Mouse (Mus musculus): ENCODE data around the gene Tppp3. TPM values are rescaled to one million over a fixed set of nuclear protein-coding genes. Genes with fewer than 3 reads are reported as not detected.
A peak's percentile ranks its signal among the peaks of the same experiment; 100 is the strongest.

Tppp3 gene
- polyA plus RNA-seq, 1 experiment from 2014 or later = 13.5 TPM

DNA sequence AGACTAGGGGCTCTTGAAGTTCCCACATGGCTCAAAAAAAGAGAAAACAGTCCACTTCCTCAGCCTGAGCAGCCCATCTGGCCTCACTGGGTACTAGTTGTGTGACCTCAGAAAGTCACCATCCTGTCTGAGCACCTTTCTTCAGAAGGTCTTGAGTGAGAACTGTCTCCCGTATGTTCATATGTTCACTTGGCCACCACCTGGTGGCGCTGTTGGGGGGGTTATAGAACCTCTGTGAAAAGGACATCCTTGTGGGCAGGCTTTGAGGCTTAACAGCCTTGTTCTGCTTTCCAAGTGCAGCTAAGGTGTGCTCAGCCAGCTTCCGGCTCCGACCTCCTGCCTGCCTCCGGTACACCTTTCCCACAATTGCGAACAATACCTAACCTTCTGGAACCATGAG, 10.1 kb upstream of the Tppp3 start:
- H3K4me3 ChIP-seq = no peak overlapping the region
- peaks cover 45% of the 10 kb centered on the region for H3K4me1 ChIP-seq
- H3K27me3 ChIP-seq (ENCODE audit: low read depth, poor library complexity, severe bottlenecking) = no peaks in the 10 kb centered on the region
- 70% methylated on average over 6 of the region's 6 CpGs for WGBS
- peak overlapping the region; percentile 66 for H3K27ac ChIP-seq
- no peaks in the 10 kb centered on the region for H3K9me3 ChIP-seq (replicated peaks)
- peaks cover 11% of the 10 kb centered on the region for H3K36me3 ChIP-seq
- DNase-seq (ENCODE audit: low spot score) = peak; percentile 69

DNA sequence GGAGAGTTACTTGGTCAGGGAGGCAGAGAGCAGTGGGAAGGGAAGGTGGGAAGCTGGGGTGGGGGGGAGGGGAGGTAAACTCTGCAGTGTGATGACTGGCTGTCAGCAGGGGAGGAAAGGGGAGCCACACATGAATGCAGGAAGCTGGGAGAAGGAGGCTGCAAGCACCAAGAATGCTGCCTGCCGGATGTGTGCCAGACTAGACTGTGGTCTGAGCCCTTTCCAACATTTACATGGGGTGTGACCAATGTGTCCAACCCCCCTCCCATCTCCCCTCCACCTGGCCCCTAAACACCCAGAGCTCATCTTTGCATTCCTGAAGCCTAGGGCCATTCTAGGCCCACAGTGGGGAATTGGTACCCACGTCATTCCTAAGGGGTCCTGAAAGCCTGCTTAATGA, 9.7 kb upstream of the Tppp3 start:
- H3K4me3 ChIP-seq = no peak overlapping the region
- peaks cover 11% of the 10 kb centered on the region for H3K36me3 ChIP-seq
- DNase-seq (ENCODE audit: low spot score) = no peak
- peaks cover 47% of the 10 kb centered on the region for H3K4me1 ChIP-seq
- H3K27me3 ChIP-seq (ENCODE audit: low read depth, poor library complexity, severe bottlenecking) = 0 out of 2 replicates have a peak, but pooled peaks cover 3% of the 10 kb centered on the region
- no peaks in the 10 kb centered on the region for H3K9me3 ChIP-seq (replicated peaks)
- H3K27ac ChIP-seq = peak overlapping the region; percentile 66
- 40% methylated on average over 2 of the region's 2 CpGs for WGBS

DNA sequence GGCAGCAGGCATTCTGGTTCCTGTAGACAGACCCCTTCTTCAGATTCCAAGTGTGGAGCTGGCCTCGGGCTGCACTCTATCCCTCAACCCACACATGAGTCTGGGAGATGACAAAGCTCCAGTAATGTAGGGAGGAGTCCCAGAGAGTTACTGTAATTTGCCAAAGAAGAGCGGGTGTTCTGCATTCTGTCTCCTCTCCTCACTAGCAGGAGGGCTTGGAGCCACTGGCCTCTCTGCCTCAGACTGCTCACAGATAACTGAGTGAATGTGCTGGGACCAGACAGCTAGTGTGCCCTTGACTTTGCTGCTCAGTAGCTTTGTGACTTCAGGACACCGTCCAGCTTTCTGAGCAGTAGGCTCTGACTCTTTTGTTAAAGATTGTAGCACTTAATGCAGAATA, 6.5 kb upstream of the Tppp3 start:
- Histone ChIP-seq H3K27me3 (ENCODE audit: low read depth, poor library complexity, severe bottlenecking) (peaks cover 34% of the 10 kb centered on the region), H3K27ac (no peak overlapping the region), H3K4me1 (peaks cover 58% of the 10 kb centered on the region), H3K4me3 (no peak overlapping the region), H3K36me3 (peaks cover 24% of the 10 kb centered on the region), H3K9me3 (replicated peaks) (no peaks in the 10 kb centered on the region)
- WGBS = 85% methylated on average over 3 of the region's 3 CpGs
- no peak for DNase-seq (ENCODE audit: low spot score)

DNA sequence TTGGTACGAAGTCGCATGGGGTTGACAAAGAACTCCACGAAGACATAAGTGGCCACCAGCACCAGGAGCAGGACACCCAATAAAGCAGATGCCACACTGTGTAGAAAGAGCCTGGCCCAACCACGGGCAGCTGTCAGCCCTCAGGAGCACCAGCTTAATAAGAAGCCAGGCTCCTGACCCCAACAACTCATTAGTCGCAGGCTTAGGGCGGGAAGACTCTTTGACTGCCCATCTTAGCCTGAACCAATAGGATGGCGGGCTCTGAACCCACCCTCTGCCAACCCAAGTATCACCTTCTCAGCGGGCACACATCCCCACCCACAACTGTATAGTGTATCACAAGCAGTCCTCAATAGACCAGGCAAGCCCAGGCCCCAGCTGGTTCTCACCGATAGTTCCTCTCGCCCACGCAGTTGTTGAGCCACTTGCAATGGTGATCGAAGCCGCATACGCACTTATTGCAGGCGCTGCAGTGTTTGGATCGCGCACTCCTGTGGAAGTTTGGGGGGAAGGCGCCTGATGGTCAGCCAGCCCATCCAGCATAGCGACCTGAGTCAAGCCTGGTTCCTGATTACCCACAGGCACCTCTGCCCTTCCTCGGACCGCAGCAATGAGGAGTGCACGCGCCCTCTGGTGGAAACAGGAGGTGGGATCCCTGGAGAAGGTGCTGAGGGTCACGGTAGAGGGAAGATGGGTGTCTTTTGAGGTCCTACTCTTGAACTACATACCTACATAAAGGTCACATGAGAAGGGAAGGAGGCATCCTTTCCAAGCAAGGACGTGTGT, 5.5 kb upstream of the Tppp3 start:
- no peak overlapping the region for H3K4me3 ChIP-seq
- peaks cover 21% of the 10 kb centered on the region for H3K36me3 ChIP-seq
- WGBS = 35% methylated on average over 25 of the region's 25 CpGs
- peaks cover 44% of the 10 kb centered on the region for H3K27me3 ChIP-seq (ENCODE audit: low read depth, poor library complexity, severe bottlenecking)
- no peaks in the 10 kb centered on the region for H3K9me3 ChIP-seq (replicated peaks)
- peak; percentile 73 for DNase-seq (ENCODE audit: low spot score)
- peaks cover 65% of the 10 kb centered on the region for H3K4me1 ChIP-seq
- H3K27ac ChIP-seq = peak overlapping the region; percentile 9; the same call in 1 of the 2 replicates

DNA sequence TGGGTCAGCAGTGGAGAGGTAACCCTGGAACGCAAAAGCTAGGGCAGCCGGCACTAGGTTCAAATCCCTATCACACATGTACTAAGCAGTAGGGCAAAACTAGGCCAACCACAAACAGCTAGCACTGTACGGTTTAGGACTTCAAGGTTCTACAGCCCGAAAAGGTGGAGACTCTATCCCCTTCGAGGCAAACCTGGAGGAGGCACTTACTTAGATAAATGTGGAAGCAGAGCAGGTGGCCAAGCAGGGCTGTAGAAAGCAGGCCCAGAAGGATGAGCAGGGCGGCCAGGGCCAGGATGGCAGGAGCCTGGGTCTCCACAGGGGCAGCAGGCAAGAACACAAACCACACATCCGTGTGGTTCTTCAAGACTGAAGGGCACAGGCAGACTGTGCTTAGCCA, 4.8 kb upstream of the Tppp3 start:
- H3K27ac ChIP-seq = peak overlapping the region; percentile 21; the same call in 1 of the 2 replicates
- H3K4me3 ChIP-seq = no peak overlapping the region
- peaks cover 49% of the 10 kb centered on the region for H3K27me3 ChIP-seq (ENCODE audit: low read depth, poor library complexity, severe bottlenecking)
- H3K9me3 ChIP-seq (replicated peaks) = no peaks in the 10 kb centered on the region
- 94% methylated on average over 7 of the region's 7 CpGs for WGBS
- H3K36me3 ChIP-seq = peaks cover 16% of the 10 kb centered on the region; the same call in 1 of the 2 replicates
- peaks cover 66% of the 10 kb centered on the region for H3K4me1 ChIP-seq
- no peak for DNase-seq (ENCODE audit: low spot score)

DNA sequence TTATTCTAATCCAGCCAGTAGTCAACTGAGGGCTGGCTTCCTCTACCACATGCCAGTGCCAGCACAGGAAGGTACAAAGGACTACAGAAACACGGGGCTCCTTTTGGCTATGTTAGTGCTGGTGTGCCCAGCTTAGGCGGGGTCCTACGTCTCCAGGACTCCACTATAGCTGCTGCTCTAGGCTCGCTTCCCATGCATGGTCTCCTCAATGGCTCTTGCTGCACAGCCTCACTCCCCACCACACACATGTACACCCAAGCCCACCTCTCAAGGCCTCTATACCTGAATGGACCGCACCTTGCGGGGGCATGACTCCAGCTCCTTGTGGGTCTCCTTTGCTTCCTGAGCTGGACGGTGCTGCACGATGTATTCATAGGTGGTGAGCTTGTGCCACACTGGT, 4.4 kb upstream of the Tppp3 start:
- Histone ChIP-seq H3K4me1 (peaks cover 66% of the 10 kb centered on the region), H3K4me3 (no peak overlapping the region), H3K36me3 (peaks cover 16% of the 10 kb centered on the region; the same call in 1 of the 2 replicates), H3K27ac (peak overlapping the region; percentile 21; the same call in 1 of the 2 replicates), H3K9me3 (replicated peaks) (no peaks in the 10 kb centered on the region), H3K27me3 (ENCODE audit: low read depth, poor library complexity, severe bottlenecking) (peaks cover 49% of the 10 kb centered on the region)
- DNase-seq (ENCODE audit: low spot score) = no peak
- 93% methylated on average over 8 of the region's 8 CpGs for WGBS

DNA sequence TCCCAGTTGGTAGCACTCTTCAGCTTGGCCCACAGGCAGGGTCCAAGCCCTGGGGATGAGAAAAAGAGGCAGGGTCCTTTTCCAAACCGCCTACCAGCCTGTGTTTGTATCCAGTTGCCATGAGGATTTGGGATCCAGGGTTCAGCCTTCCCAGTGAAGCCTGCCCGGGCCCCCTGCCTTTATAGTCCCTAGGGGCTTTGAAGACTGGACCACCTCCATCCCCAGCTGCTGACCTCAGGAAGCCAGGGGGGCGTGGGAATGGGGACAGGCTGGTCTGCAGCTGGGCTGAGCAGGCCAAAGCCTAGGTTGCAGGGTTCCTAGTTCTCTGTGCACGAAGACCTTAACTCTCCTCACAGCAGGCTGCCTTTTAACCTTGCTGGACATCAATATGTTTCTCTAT, 3.9 kb upstream of the Tppp3 start:
- peaks cover 49% of the 10 kb centered on the region for H3K27me3 ChIP-seq (ENCODE audit: low read depth, poor library complexity, severe bottlenecking)
- H3K27ac ChIP-seq = 0 out of 2 replicates have a peak overlapping the region, but pooled peaks have one; percentile 12
- no peak for DNase-seq (ENCODE audit: low spot score)
- no peaks in the 10 kb centered on the region for H3K9me3 ChIP-seq (replicated peaks)
- no peak overlapping the region for H3K4me3 ChIP-seq
- H3K4me1 ChIP-seq = peaks cover 66% of the 10 kb centered on the region
- peaks cover 16% of the 10 kb centered on the region; the same call in 1 of the 2 replicates for H3K36me3 ChIP-seq
- WGBS = 41% methylated on average over 4 of the region's 4 CpGs

DNA sequence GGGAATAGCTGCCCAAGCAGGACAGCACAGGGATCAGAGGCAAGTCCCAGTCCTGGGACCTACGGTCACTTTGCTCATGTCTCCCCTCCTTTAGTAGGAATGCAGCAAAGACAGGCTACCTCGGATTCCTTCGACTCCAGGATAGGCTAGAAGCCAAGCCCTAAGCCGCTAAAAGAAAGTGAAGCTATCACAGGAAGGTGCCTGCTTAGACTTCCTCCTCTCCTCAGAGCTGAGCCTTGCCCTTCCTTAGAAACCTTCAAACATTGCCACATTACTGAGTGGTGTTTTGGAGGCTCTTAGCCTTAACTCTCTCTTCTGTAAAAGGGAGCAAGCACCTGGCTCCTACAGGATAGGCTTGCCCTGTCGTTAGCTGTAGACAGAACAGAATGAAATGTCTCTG, 3.4 kb upstream of the Tppp3 start:
- H3K4me3 ChIP-seq = 0 out of 2 replicates have a peak overlapping the region, but pooled peaks have one; percentile 20
- DNase-seq (ENCODE audit: low spot score) = no peak
- H3K9me3 ChIP-seq (replicated peaks) = no peaks in the 10 kb centered on the region
- peaks cover 16% of the 10 kb centered on the region; the same call in 1 of the 2 replicates for H3K36me3 ChIP-seq
- peaks cover 55% of the 10 kb centered on the region for H3K27me3 ChIP-seq (ENCODE audit: low read depth, poor library complexity, severe bottlenecking)
- peaks cover 71% of the 10 kb centered on the region for H3K4me1 ChIP-seq
- peak overlapping the region; percentile 12; the same call in 1 of the 2 replicates for H3K27ac ChIP-seq
- 50% methylated on average over 5 of the region's 5 CpGs for WGBS

DNA sequence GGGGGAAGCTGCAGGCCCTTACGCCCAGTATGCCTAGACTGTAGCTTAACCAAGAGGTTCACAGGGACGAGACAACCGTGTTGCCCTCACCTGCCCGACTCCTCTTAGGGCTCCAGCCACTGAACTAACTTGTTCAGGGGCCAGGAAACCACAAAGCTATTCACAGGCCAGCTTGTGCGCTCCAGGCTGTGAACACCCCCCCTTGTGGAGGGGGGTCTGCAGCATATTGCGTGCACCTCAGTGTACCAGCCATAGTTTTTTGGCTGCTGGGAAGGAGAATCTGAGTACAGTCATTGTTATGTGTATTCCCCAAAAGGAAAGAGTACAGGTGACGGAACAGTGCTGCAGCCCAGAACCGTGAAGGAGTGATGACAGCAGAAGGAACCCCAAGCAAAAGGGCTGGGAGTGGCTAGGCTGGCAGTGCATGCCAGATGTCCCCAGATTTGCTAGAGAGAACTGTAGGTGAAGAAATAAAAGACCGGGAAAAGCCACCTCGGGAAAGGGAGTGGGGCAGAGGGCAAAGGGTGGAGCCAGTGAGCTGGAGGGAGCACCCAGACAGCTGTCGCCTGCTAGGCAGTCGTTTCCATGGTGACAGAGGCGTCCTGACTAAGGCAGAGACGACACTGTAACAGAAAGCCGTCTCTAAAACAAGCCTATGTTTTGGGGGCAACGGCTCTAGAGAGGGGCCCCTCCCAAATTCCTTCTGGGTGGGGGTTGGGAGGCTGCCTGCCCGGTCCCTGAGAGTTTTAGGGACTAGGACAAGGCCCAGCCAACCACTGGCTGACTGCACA, 2.7 kb upstream of the Tppp3 start:
- Histone ChIP-seq H3K36me3 (peaks cover 16% of the 10 kb centered on the region; the same call in 1 of the 2 replicates), H3K4me1 (peaks cover 78% of the 10 kb centered on the region), H3K9me3 (replicated peaks) (no peaks in the 10 kb centered on the region), H3K27me3 (ENCODE audit: low read depth, poor library complexity, severe bottlenecking) (peaks cover 56% of the 10 kb centered on the region), H3K27ac (peak overlapping the region; percentile 12; the same call in 1 of the 2 replicates), H3K4me3 (0 out of 2 replicates have a peak overlapping the region, but pooled peaks have one; percentile 20)
- peak; percentile 61 for DNase-seq (ENCODE audit: low spot score)
- WGBS = 27% methylated on average over 17 of the region's 17 CpGs

DNA sequence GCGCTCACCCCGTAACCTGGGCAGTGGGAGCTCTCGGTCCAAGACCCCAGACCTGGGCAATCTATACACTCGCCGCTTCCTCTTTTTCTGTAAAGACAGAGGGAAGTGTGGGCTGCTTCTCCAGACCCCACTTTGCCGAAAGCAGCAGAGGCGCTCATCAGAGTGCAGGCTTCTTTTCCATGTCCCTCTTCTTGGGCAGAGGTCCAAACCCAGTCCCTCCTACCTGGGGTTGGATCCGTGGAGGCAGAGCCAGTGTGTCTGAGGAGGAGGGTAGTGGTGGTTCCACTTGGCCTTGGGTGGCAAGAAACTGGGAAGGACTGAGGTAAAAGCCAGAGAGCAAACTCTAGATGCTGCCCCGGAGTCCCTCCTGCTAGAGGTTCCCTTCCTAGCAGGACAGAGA, 1.7 kb upstream of the Tppp3 start:
- no peak overlapping the region for H3K4me3 ChIP-seq
- H3K36me3 ChIP-seq = peaks cover 16% of the 10 kb centered on the region; the same call in 1 of the 2 replicates
- peaks cover 80% of the 10 kb centered on the region for H3K4me1 ChIP-seq
- 36% methylated on average over 9 of the region's 9 CpGs for WGBS
- DNase-seq (ENCODE audit: low spot score) = no peak
- H3K9me3 ChIP-seq (replicated peaks) = no peaks in the 10 kb centered on the region
- H3K27me3 ChIP-seq (ENCODE audit: low read depth, poor library complexity, severe bottlenecking) = peaks cover 56% of the 10 kb centered on the region
- H3K27ac ChIP-seq = peak overlapping the region; percentile 53; the same call in 1 of the 2 replicates

DNA sequence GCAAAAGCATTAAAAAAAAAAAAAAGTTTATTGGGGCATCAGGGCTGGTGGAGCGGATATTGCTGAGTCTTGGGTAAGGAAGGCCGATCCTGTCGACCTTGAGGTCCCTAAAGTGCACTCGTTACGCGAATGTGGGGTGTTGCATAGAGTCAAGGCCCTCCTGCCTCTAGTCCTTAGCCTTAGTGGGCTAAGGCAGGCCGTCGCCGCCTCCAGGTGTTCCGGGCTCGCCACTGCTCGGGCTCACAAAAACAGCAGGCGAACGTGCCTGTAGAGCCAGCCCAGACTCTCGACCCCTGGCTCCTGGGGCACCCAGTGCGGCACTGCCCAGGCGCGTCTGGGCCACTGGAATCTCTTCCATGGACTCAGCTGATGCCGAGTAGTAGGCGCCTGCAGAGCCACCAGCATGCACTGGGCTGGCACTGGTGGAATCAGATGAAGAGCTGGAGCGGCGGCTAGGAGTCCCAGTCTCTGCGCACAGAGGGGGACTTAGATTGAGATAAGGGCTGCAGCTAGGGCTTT, 1.1 kb upstream of the Tppp3 start:
- DNase-seq (ENCODE audit: low spot score) = peak; percentile 59
- Histone ChIP-seq H3K27me3 (ENCODE audit: low read depth, poor library complexity, severe bottlenecking) (peaks cover 56% of the 10 kb centered on the region), H3K4me1 (peaks cover 80% of the 10 kb centered on the region), H3K4me3 (0 out of 2 replicates have a peak overlapping the region, but pooled peaks have one; percentile 8), H3K36me3 (peaks cover 16% of the 10 kb centered on the region; the same call in 1 of the 2 replicates), H3K27ac (peak overlapping the region; percentile 53; the same call in 1 of the 2 replicates), H3K9me3 (replicated peaks) (no peaks in the 10 kb centered on the region)
- 4% methylated on average over 23 of the region's 23 CpGs for WGBS

DNA sequence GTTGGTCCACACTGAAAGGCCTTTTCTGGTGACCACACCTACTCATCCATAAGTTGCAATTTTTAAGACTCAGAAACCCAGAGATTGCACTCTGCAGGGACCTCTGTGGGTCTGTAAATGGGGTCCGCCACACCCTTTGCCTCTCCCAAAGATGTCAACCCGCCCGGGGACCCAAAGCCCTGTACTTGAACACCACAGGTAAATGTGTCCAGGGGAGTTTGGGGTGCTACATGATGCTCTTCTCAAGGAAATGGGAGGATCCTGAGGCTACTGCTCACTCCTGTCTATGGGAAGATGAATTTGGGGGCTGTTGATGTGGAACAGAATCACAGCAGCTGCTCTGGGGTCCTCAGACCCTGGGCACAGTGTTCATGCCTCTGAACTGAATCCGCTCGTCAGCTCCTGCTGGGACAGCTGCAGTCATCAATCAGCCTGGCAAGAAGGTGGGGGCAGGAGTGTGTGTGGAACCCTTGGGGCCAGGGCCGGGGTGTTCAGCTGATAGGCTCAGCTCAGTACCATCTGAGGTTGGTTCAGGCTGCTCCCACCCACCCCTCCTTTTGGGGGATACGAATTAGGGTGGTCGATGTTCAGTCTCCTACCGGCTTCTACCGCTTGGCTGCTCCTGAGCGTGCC, 529 bp downstream of the Tppp3 start:
- 16% methylated on average over 11 of the region's 11 CpGs for WGBS
- H3K27ac ChIP-seq = peak overlapping the region; percentile 69

More for the DNA sequence above, 529 bp downstream of the Tppp3 start:
- Histone ChIP-seq H3K9me3 (replicated peaks) (no peaks in the 10 kb centered on the region), H3K4me3 (peak overlapping the region; percentile 46), H3K27me3 (ENCODE audit: low read depth, poor library complexity, severe bottlenecking) (peaks cover 51% of the 10 kb centered on the region), H3K36me3 (peaks cover 14% of the 10 kb centered on the region; the same call in 1 of the 2 replicates), H3K4me1 (peaks cover 70% of the 10 kb centered on the region)
- DNase-seq (ENCODE audit: low spot score) = no peak
